Mouse (Mus musculus): ENCODE measurements at regions not wholly inside any gene's neighbourhood (a gene's known extent, or its start where the extent isn't known, plus 50 kb on each side); places are given as distances from the start of the nearest gene placed in this dataset.
A peak's percentile ranks its signal among the peaks of the same experiment; 100 is the strongest.

- intact Hi-C loops (cut with DNase I) = loop anchor here (5.0 kb wide), 1 partner anchor 135 kb away; no protein-coding TSS in a partner anchor
- peak; percentile 70 for DNase-seq (ENCODE audit: low spot score)
These were observed 62.2 kb downstream of the Ttc32 start for GRCm38 (mm10) chr12:9091951-9092350.

GRCm38 (mm10) chr12:9095061-9095460, 65.3 kb downstream of the Ttc32 start:
- no peak for DNase-seq (ENCODE audit: low spot score)
- intact Hi-C loops (cut with DNase I) = no loop called here

- peak; percentile 29 for DNase-seq (ENCODE audit: low spot score)
- intact Hi-C loops (cut with DNase I) = no loop called here
These were observed 76.6 kb downstream of the Ttc32 start for GRCm38 (mm10) chr12:9106416-9106815.

GRCm38 (mm10) chr12:9109806-9110205, 80.0 kb downstream of the Ttc32 start:
- intact Hi-C loops (cut with DNase I) = no loop called here
- DNase-seq (ENCODE audit: low spot score) = no peak

GRCm38 (mm10) chr12:9112161-9112674, 82.4 kb downstream of the Ttc32 start:
- intact Hi-C loops (cut with DNase I) = no loop called here
- no peak for DNase-seq (ENCODE audit: low spot score)

- peak; percentile 82 for DNase-seq (ENCODE audit: low spot score)
- intact Hi-C loops (cut with DNase I) = no loop called here
These were observed 83.9 kb downstream of the Ttc32 start for GRCm38 (mm10) chr12:9113652-9114051.

- no peak for DNase-seq (ENCODE audit: low spot score)
- intact Hi-C loops (cut with DNase I) = no loop called here
These were observed 84.3 kb downstream of the Ttc32 start for GRCm38 (mm10) chr12:9114061-9114460.

- intact Hi-C loops (cut with DNase I) = no loop called here
- DNase-seq (ENCODE audit: low spot score) = no peak
These were observed 88.8 kb downstream of the Ttc32 start for GRCm38 (mm10) chr12:9118576-9118975.

- DNase-seq (ENCODE audit: low spot score) = no peak
- intact Hi-C loops (cut with DNase I) = no loop called here
These were observed 98.2 kb downstream of the Ttc32 start for GRCm38 (mm10) chr12:9127931-9128550.

- no peak for DNase-seq (ENCODE audit: low spot score)
- intact Hi-C loops (cut with DNase I) = no loop called here
These were observed 98.9 kb downstream of the Ttc32 start for GRCm38 (mm10) chr12:9128581-9129275.

- intact Hi-C loops (cut with DNase I) = no loop called here
- DNase-seq (ENCODE audit: low spot score) = no peak
These were observed 102.8 kb downstream of the Ttc32 start for GRCm38 (mm10) chr12:9132621-9133020.

GRCm38 (mm10) chr12:9133890-9134870, 104.4 kb downstream of the Ttc32 start:
- DNase-seq (ENCODE audit: low spot score) = no peak
- intact Hi-C loops (cut with DNase I) = no loop called here

GRCm38 (mm10) chr12:9151001-9151400, 121.2 kb downstream of the Ttc32 start:
- intact Hi-C loops (cut with DNase I) = no loop called here
- DNase-seq (ENCODE audit: low spot score) = no peak

GRCm38 (mm10) chr12:9151426-9151825, 121.6 kb downstream of the Ttc32 start:
- intact Hi-C loops (cut with DNase I) = no loop called here
- DNase-seq (ENCODE audit: low spot score) = no peak

- intact Hi-C loops (cut with DNase I) = no loop called here
- DNase-seq (ENCODE audit: low spot score) = no peak
These were observed 124.7 kb downstream of the Ttc32 start for GRCm38 (mm10) chr12:9154491-9154890.

GRCm38 (mm10) chr12:9156794-9157193, 127.0 kb downstream of the Ttc32 start:
- intact Hi-C loops (cut with DNase I) = no loop called here

GRCm38 (mm10) chr12:9158751-9159150, 129.0 kb downstream of the Ttc32 start:
- DNase-seq (ENCODE audit: low spot score) = peak; percentile 12
- intact Hi-C loops (cut with DNase I) = no loop called here

More at GRCm38 (mm10) chr12:9156794-9157193, 127.0 kb downstream of the Ttc32 start:
- no peak for DNase-seq (ENCODE audit: low spot score)

GRCm38 (mm10) chr12:9165367-9165940, 135.7 kb downstream of the Ttc32 start:
- DNase-seq (ENCODE audit: low spot score) = no peak
- intact Hi-C loops (cut with DNase I) = loop anchor here (5.0 kb wide), 1 partner anchor 113 kb away; no protein-coding TSS in a partner anchor

GRCm38 (mm10) chr12:9166218-9166908, 136.6 kb downstream of the Ttc32 start:
- intact Hi-C loops (cut with DNase I) = loop anchor here (5.0 kb wide), 1 partner anchor 114 kb away; no protein-coding TSS in a partner anchor

More at GRCm38 (mm10) chr12:9166218-9166908, 136.6 kb downstream of the Ttc32 start:
- no peak for DNase-seq (ENCODE audit: low spot score)

All from heart, postnatal 25 days (tissue).